Mouse (Mus musculus) adrenal gland, postnatal 14 days (tissue): ENCODE results near the gene Rtl1. TPM values are rescaled to one million over a fixed set of nuclear protein-coding genes. Genes with fewer than 3 reads are reported as not detected.

Source experiments
- DNase-seq: peaks from one replicate; pipeline ENCODE4 v3.0.0; 2021; ENCODE audit warnings: mixed read lengths
- long read RNA-seq, 2 experiments: library from polyadenylated mRNA; stranded (forward); transcript quantifications; one replicate each; pipeline ENCODE4 v2.0.0; 2021
- total RNA-seq: library from RNA; stranded (reverse); gene quantifications from 2 replicates; pipeline ENCODE4 v1.2.3, GENCODE M21; 2021

The Rtl1 gene
- total RNA-seq, result 4.4 and 4.5 TPM in 2 replicates
- long read RNA-seq, experiment 1, result 0 reads
- long read RNA-seq, experiment 2, partial matches to known transcripts, result 0 of 1 reads
- long read RNA-seq, experiment 2, other reads (novel, unspliced or antisense), result 1 of 1 reads

DNA sequence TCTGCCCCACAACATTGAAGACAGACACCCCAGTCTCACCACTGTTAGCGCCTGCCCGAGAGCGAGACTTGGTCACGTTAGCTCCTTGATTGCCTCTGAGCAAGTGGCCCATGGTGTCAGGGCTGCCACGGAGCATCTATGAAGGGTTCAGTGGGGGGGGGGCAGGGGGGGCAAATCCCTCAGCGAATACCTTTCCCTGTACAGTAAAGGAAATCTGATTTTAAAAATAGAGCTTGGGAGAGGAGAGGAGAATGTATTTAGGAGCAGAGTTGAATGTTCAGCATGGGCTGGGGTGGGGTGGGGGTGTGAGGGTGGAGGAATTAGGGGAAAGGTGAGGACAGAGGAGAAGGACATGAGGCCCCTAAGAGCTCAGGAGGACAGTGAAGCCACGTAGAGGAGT lies at the start of gene Rtl1:
TSS of gene Rtl1 (minus strand) at position 101 of the 400 bp plus-strand sequence.
- no peak for DNase-seq

DNA sequence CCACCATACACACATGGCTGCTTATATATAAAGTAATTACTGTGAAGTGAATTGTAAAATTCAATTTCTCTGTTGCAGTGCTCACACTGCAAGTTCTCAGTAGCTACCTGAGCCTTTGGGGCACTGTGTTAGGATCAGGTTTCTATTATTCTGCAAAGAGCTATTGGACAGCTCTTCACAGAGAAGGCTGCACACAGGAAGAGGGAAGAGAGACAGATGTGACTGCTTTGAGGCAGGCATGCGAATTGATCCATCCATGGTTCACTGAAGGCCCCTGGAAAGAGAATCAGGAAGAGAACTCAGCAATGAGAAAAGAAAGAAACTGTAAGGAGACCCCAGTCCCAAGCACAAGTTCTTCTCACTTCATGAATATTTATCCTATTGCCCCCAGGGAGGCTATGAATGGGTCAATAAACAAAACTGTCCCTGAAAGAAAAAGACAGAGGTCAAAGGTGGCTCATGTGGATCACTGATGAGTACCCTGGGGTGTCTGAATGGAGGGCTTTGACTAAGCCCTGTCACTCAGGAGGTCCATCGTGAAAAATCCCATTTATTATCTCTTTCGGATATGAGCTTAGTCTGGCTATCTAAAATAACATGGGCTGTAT lies 40.5 kb upstream of the Rtl1 start:
- no peak for DNase-seq

DNA sequence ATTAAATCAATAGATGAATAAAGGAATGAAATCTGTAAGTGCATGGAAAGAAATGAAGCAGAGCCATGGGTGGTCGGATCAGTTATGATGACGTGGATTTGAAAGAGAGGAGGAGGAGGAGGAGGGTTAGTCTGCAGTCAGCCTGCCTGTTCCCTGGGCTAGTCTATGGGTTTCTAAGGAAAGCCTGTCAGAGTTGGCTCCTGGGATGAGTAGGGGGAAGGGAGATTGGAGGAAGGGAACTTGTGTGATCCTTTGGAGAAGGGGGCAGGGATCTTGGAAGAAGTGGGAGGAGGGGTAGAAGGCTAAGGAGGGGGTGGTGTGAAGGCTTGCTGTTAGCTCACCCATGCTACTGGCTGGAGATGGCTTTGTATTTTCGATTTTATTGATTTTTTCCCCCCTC lies 31.9 kb upstream of the Rtl1 start:
- DNase-seq, result no peak

DNA sequence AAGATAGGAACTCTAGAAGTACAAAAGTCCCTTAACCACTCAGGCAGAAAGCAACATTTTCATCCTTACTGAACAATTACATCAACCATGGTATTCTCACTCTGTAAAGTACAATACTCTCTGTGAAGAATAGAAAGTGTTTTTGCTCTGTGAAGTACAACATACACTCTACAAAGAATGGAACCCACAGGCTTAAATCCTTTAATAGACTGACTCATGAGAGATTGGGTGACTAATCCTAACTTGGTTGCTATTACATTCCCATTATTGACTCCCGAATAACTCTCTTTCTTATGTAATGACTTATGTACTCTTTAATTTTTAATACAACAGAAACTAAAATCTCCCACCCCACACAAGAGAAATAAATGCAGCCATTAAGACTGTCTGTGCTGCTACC lies 28.8 kb upstream of the Rtl1 start:
- no peak for DNase-seq

DNA sequence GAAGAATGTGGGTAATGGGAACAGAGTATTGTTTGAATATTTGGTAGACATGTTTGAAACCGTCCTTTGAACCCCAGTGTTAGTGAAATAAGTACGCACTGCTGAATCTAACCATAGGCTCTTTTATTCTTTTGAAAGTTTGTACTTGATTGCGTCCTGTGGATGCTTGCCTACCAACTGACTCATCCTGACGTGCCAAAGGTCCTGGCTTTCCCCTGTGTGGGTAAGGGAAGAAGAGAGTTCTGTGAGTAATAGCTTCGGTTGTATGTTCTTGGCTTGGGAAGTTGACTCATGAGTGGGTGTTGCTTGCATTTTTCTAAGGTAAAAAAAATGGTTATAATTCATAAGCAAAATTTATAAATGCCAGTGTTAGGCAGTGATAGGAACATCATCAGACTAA lies 26.8 kb upstream of the Rtl1 start:
- peak; percentile 40 for DNase-seq

DNA sequence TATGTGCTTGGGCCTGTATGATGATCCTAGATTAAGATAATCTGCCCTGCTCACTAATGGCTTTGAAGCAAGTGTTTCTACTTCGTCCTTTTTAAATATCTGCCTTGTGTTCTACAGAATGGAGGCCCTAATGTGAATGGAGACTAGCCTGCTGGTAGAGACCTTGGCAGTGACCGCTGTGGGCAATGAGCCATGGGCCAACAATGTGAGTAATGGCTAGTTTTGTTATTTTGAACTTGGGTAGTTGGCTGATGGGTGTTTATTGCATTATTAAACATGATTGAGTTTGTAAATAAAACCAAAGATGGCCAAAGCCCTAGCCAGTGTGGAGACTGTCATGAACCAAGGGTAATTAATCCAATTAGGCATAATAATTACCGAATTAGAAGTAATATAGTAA lies 20.1 kb upstream of the Rtl1 start:
- DNase-seq, result peak; percentile 72

DNA sequence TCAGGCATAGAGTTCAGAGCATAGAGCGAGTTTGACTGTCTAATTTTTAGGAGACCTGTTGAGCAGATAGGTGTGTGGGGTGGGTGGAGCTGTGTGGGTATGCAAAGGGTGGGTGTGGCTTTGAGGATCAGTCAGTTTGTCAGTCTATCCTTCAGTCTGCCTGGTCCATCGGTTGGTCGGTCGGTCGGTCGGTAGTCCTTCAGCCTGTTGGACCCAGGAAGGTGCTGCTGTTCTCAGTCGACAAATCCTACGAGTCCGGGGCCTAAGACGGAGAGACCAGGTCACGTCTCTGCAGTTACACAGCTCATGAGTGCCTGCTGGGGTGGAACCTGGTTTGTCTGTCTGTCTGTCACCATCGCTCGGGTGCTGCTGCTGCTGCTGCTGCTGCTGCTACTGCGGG lies 17.9 kb upstream of the Rtl1 start:
- no peak for DNase-seq

DNA sequence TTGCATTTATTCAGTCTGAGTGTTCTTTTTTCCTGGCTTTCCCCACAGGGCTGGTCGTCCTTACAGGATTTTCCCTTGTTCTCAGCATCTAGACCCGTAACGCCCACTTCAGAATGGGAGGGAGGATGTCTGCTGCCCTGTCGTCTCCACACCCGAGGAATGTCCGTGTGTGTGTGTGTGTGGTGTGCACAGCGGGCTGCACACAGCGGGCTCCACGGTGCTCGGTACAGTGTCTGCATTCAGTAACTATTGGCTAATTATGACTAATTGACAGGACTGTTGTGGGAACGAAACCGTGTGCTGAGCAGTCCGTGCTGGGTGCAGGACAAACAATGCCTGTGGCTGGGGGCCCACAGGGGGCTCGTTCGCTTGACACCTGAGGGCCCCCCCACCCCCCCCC lies 17.0 kb upstream of the Rtl1 start:
- DNase-seq, result peak; percentile 20

DNA sequence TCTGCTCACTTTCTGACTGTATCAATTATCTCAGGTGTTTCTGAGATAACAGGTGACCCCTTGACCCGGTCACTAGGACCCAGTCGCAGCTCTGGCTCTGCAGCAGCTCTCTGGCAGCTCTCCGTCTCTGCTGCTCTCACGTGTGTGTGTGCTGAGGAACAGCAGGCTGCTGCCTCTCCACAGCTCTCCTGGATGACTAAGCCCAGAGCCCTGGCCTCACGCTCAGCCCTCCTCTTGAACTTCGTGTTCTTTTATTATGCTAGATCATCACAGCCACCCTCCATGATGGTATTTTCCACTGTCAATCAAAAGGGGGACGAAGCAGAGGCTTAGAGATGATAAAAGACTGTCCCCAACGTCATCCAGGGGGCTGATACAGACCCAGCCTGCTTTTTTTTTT lies 15.2 kb upstream of the Rtl1 start:
- peak; percentile 67 for DNase-seq

DNA sequence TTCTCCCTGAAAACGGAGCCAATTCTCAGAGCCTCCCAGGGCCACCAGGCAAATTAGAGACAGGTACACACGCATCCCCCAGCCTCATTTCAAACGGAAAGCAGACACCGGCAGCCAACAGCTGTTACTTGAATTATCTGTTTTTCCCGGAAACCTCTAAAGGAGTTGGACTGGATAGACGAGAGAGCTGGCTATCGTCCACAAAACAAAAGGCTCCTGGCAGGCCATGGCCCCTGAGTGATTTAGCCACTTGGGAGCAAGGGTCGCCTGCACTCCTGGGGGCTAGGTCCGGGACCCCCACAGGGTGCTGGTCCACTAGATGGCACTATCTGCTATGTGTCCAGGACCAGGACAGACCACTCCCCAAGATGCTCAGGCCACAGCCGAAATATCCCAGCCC lies 14.3 kb upstream of the Rtl1 start:
- DNase-seq, result no peak

DNA sequence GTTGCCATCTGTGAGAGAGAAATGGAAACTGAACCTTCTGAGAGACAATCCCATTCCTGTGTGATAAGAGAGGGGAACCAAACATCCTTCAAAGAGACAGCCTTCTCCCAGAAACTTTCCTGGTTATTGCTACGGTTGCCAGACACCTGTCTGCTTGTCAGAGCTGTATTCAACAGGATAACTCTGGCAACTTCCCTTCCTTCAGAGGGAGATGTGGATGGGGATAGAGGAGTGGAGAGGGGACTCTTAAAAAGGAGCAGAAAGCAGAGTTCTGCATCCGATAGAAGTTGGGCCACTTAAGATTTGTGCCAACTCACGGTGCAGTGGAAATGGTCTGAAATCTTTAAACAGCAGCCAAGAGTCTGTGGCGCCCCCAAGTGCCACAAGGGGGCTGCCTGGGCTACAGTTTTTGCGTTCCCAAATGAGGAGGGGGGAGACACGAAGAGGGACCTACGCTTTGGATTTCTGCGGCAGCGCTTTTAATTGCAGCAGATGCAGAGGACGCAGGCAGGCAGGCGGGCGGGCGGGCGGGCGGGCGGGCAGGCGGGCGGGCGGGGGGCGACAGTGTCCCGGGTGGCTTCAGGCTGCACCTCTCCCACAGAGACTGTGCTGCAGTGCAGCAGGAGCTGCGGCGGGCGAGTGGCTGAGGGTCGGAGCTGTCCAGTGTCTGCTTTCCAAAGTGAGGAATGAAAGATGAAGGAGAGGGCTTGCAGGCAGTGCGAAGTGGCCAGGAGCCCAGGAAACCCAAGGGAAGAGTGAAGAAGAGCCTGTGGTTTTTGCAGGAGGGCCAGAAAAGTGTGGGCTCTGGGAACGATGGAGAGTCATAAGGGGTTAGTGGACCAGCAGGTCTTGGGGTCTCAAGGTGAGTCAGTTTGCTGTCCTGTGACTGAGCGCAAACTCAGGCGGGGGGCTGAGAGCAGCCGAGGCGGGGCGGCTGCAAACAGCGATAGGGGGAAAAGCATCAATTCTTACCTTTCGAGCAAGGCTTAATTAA lies 12.6 kb upstream of the Rtl1 start:
- no peak for DNase-seq

DNA sequence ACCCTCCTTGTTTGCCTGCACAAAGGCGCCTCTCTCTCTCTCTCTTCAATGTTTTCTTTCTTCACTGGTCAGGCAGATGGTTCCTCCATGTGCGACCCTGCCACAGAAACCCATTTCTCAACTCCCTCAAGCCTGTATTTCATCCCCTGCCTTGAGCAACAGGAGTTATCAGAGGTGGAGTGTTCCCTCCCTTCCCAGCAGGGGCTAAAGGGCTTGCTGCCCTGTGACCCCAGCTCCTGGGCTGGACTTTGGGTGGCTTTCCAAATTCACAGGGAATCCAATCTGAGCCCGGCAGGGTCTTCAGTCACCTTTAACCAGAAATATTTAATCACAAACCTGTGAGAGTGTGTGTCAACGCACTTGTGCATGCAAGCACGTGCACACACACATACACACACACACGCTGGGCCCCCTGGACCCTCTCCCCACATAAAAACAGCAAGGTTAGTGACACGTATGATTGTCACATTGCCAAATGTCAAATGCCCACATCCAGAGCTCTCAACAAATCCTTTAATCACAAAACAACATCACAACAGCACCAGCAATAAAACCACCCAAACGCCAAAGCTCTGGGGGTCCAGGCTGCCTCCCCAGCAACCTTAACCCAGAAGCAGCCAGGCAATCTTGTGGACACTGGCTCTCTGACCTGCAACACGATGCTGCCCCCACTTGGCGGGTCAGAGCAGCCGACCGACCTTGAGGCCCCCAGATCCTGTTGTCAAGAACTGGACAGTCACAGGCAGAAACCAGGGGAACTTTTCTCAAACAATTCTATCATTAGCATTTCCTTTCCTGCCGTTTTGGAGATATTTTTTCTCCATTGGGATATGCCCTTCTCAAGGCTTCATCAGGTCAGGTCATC lies 8.7 kb upstream of the Rtl1 start:
- DNase-seq, result peak; percentile 61

DNA sequence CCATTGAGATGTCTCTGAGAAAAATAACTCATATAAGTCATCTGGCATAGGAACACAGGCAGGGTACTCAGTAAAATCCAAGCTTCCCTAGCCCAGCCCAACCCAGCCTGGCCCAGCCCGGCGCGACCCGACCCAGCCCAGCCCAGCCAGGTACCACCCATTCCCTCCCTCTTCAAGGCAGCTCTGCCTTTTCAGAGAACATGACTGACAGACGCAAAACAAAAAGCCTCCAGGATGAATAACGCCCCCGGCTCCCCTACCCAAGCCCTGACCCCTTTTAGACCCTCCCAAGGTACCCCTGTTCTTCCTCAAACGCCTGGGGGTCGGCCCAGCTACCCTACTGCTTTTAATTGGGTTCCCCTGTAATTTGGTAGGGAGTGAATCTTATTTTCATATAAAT lies 7.8 kb upstream of the Rtl1 start:
- no peak for DNase-seq

DNA sequence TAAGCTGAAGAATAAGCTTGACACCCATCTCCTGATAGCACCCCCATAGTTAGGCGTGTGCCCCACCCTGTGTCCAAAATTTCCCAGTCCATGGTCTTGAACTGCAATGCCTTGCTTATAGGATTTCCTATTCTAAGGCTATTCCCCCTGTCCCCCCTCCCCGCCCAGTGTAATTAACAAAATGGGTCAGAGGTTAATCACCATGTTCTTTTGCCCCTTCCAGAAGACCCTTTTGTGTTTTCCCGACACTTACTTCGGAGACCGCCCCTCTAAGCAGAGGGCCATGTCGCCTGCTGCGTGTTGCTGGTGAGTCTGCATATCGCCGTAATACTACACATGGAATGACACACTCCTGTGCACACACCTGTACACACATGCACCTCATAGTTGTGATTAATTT lies 7.1 kb upstream of the Rtl1 start:
- no peak for DNase-seq

DNA sequence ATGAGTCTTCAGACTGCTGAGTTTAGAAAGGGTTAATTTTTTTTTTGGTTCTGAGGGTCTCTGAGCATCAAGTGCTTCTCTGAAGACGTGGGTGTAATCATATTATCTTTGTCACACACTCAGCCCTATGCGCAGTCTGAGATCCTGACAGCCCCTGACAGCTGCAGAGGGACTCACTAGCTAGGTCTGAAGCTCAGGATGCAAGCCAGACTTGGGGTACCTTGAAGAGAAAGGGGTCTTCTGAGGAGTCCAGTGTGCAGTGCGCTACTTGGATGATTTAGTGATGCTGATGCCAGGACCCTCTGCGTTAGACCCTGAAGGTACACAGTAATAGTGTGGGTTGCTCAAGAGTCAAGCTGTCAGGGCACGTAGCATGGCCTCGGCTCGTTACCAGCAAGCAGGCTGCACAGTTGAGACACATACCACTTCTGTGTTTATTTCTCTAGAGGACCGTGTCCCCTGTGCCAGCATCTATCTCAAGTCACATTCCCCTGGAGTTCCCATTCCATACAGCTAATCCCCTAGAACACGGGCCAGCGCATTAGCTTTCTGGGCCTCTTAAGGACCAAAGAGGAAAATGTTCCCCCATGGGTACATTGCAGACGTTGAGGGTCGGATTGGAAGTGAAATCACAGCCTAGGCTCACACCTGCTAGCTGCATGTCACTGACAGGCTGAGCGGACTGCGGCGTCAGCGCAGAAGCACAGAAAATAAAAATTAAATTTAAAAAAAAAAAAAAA lies 5.0 kb upstream of the Rtl1 start:
- peak; percentile 2 for DNase-seq

DNA sequence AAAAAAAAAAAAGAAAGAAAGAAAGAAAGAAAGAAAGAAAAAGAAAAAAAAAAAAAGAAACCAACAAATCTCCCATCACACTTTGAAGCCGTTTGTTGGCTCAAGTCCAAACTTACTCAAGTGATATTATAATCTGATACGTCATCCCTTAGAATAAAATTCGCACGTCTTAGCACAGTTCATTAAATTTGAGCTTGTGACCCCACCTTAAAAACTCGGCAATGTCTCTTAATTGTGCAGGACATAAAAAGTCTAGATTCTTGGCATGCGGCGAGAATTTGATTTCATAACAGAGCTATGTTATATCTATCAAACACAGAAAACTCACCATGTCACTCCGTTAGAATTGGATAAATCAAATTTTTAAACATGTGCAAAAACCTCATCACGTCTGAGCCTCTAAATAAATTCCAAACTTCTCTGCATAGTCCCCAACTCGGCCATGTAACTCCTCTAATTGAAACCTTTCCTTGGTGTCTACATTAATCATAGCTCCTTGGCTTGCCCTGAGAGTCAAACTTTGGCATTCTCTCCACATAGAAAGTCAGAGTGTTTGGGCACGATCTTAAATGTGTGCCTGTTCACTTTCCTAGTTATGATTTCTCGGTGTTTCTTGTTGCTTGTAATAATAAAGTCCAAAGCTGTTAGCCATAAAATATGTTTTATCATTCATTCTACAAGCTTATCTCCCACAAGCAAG lies 1.4 kb downstream of the Rtl1 start:
- DNase-seq, result no peak

DNA sequence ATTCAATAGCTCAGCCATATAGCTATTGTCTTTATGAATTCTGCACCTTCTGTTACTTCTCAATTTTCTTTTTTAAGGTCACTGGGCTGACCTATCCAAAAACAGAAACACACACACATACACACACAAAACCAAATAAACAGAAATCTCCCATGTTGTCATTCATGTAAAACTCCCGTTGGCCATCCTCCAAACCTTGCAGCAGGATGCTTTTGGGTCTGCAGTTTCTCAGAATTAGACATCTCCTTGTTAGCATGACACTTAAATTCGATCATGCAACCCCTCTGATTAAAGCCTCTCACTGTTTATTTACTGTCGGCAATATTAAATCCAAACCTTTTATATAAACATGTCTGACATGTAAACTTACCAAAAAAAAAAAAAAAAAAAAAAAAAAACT lies 3.4 kb downstream of the Rtl1 start:
- DNase-seq, result no peak

DNA sequence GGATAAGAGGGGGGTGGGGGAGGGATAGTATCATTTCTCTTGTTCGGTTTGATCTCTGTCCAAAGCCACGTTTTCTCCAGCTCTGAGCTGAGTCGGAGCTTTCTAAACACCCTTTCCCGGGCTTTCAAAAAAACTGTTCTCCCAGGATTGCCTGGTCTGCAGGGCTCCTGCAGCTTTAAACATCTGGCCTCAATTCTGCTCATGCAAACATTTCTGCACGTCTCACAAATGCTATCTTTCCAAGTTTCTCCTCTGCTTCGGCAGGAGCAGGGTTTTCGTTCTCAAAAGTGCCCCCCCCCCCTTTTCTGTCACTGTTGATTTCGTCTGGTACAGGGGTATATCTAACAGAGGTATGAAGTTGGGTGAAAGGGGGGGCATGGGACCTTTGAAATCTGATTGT lies 3.9 kb downstream of the Rtl1 start:
- no peak for DNase-seq

DNA sequence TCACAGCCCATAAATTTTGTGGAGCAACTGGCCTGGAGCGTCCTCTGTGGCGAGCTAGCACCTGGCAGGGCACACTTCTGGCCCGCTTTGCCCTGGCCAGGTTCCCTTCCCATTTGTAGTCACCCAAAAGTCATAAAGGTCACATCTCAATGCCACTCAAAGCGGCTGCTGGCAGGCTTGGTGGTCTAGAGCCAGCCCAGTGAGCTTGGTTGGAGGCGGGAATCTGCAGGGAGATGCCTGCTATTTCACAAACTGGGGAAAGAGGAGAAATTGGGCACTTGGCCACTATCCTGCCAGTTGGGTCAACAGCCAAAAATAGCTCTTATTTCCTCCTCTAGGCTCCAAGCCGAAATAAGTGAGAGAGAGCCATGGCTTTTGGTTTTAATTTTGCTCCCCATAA lies 4.4 kb downstream of the Rtl1 start:
- DNase-seq, result peak; percentile 83

DNA sequence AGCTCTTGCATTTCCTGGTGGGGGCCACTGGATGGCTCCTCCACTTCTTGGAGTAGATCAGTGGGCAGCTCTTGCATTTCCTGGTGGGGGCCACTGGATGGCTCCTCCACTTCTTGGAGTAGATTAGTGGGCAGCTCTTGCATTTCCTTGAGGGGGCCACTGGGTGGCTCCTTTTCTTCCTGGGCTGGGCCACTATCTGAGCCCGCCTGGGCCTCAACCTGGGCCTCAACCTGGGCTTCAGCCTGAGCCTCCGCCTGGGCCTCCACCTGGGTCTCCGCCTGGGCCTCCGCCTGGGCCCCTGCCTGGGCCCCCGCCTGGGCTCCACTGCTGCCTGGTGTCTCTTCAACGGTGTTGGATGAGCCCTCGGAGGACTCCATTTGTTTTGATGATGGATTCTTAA lies 5.2 kb downstream of the Rtl1 start:
- DNase-seq, result no peak

DNA sequence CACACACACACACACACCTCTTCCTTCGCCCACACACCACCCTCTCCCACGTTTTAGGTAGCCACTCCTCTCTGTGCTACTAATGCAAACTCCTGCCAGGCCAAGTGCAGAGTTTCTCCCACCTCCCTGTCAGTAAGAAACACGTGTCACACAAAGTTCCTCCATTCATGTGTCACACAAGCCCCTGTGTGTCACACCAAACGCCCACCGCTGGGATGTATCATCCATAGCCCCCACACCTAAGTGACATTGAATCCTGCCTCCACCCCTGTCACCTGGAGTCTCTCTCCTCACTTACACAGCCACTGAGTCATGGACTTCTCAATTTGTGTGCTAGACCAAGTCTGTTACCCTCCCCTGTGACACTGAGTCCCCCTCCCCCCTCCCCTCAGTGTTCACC lies 17.9 kb downstream of the Rtl1 start:
- no peak for DNase-seq
